Mouse (Mus musculus) hindbrain, embryonic 14.5 days (tissue): ENCODE results near the gene Tubb2a. TPM values are rescaled to one million over a fixed set of nuclear protein-coding genes. Genes with fewer than 3 reads are reported as not detected.

ENCODE experiments used
- ATAC-seq: fragments of 200-750 bp; cut with Nextera tagmentation; 2 replicates; pipeline ENCODE4 v1.8.0; 2017; ENCODE audit warnings: moderate number of reproducible peaks, mild to moderate bottlenecking, moderate TSS enrichment, moderate library complexity; ENCODE audit not compliant: low FRiP score
- DNase-seq: peaks from one replicate; pipeline ENCODE4 v3.0.0-alpha.2; 2015; ENCODE audit warnings: low spot score
- H3K27ac ChIP-seq: fragments of 300-500 bp; sonication (generic); 2 replicates; pipeline ENCODE4 v1.5.1; 2014; ENCODE audit warnings: mild to moderate bottlenecking, moderate library complexity
- H3K27me3 ChIP-seq: fragments of 300-500 bp; sonication (generic); 2 replicates; pipeline ENCODE4 v1.6.1; 2014; ENCODE audit warnings: mild to moderate bottlenecking, low read length, mixed read lengths; ENCODE audit not compliant: control insufficient read depth, insufficient read depth
- H3K36me3 ChIP-seq: fragments of 300-500 bp; sonication (generic); replicated peaks from 2 replicates; pipeline ENCODE4 v1.6.1; 2014; ENCODE audit not compliant: control insufficient read depth, insufficient read depth
- H3K4me1 ChIP-seq: fragments of 300-500 bp; sonication (generic); replicated peaks from 2 replicates; pipeline ENCODE4 v1.6.1; 2014; ENCODE audit warnings: antibody characterized with exemption, low read length, mixed read lengths; ENCODE audit not compliant: control insufficient read depth, insufficient read depth
- H3K4me2 ChIP-seq: fragments of 300-500 bp; sonication (generic); replicated peaks from 2 replicates; pipeline ENCODE4 v1.6.1; 2014; ENCODE audit warnings: mild to moderate bottlenecking, moderate library complexity
- H3K4me3 ChIP-seq: fragments of 300-500 bp; sonication (generic); replicated peaks from 2 replicates; pipeline ENCODE4 v1.5.1; 2014; ENCODE audit warnings: mild to moderate bottlenecking, low read length
- H3K9ac ChIP-seq: fragments of 300-500 bp; sonication (generic); 2 replicates; pipeline ENCODE4 v1.6.1; 2014
- H3K9me3 ChIP-seq: fragments of 300-500 bp; sonication (generic); 2 replicates; pipeline ENCODE4 v1.6.1; 2016; ENCODE audit warnings: low read length; ENCODE audit not compliant: control insufficient read depth
- WGBS: fragments of 180-500 bp; shearing (Covaris S2); extraction: QIAGEN DNeasy Blood & Tissue Kit; methylation state at CpG from one replicate; pipeline ENCODE4 v1.1.7; 2014; 5-methylcytosine and 5-hydroxymethylcytosine counted together
- polyA plus RNA-seq: library from polyadenylated mRNA; unstranded; fragments of >200 nt; fragmentation: Nextera tagmentation; extraction: Ambion mirVana; gene quantifications from 2 replicates; pipeline ENCODE4 v1.2.1, GENCODE M21; 2014

Tubb2a gene
- polyA plus RNA-seq, 1 experiment from 2014 or later: 2,565 TPM

DNA sequence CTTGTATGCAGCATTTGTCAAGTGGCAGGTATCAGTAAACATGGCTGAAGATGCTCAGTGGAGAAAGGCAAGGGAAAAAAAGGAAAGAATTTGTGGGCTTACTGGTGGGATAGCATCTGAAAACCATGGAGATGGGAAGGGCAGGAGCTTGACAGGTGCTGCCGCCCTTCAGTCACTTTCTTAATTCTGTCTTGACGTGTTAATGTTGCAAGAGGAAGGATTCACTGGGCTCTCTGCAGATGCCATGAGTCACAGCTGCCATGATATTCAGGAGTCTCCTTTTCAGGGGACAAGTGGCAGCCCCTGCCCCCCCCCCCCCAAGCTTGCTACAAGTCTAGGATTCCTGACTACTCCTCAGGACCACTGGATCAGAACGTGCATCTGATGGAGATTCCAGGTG lies 34.1 kb upstream of the Tubb2a start:
- ATAC-seq: no peak
- H3K36me3 ChIP-seq: no peaks in the 10 kb centered on the region

DNA sequence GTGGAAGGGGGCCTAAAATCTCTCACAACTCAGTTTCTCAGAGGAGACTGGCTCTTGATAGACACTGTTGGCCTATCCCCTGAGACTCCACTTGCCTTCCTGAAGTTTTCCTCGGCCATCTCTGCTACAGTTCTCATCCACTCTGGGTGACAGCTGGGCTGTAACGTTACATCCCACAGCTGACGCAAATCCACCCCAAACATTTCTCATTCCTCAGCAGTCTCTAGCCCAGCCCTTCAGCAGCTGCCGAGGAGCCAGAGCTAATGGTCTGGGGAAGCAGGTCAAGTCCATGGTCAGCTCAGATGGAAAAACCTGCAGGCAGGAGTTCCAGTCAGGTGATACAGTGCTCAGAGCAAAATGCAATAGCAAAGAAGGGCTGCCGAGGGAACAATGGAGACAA lies 33.2 kb upstream of the Tubb2a start:
- no peak overlapping the region for H3K27ac ChIP-seq
- no peak overlapping the region for H3K4me2 ChIP-seq
- no peaks in the 10 kb centered on the region for H3K27me3 ChIP-seq
- no peaks in the 10 kb centered on the region for H3K36me3 ChIP-seq
- no peaks in the 10 kb centered on the region for H3K4me1 ChIP-seq
- WGBS: 77% methylated on average over 5 of the region's 5 CpGs
- ATAC-seq (no peak), DNase-seq (no peak)
- no peak overlapping the region for H3K4me3 ChIP-seq
- no peaks in the 10 kb centered on the region for H3K9me3 ChIP-seq
- H3K9ac ChIP-seq: no peak overlapping the region

More for the DNA sequence above, 34.1 kb upstream of the Tubb2a start:
- Histone ChIP-seq H3K4me3 (no peak overlapping the region), H3K27ac (no peak overlapping the region), H3K9ac (no peak overlapping the region), H3K4me1 (no peaks in the 10 kb centered on the region), H3K27me3 (no peaks in the 10 kb centered on the region), H3K4me2 (no peak overlapping the region), H3K9me3 (no peaks in the 10 kb centered on the region)
- WGBS: 94% methylated on average over 3 of the region's 3 CpGs
- no peak for DNase-seq

GRCm38 (mm10) chr13:34109677-34110058 lies 31.9 kb upstream of the Tubb2a start:
- no peaks in the 10 kb centered on the region for H3K27me3 ChIP-seq

DNA sequence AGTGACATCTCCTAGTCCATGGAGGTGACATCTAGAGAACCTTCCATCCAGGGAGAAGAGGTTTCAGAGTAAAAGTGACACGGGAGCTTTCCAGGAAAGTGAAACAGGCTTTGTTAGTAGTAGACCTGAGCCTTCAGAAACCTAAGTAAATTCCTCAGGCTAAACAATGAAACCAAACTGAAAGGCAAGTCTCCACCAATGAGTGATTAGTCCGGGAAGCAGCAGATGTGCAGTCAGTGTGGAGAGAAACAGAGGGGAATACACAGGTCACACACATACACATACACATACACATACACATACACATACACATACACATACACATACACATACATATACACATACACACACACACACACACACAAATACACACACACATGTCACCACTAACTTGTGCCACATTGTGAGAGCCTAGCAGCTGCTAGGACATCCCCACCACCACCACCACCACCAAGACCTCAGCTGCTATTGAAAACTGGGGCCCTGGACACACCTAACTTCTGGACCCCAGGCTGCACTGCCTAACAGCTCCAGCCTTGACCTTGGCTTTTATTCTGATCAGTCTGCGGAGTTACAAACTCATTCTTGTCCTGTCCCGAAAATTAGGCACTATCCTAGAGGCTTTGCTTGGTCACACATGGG lies 31.3 kb upstream of the Tubb2a start:
- no peak overlapping the region for H3K9ac ChIP-seq
- no peaks in the 10 kb centered on the region for H3K4me1 ChIP-seq
- DNase-seq (no peak), ATAC-seq (no peak)
- no peak overlapping the region for H3K4me2 ChIP-seq
- no peaks in the 10 kb centered on the region for H3K27me3 ChIP-seq
- WGBS: 76% methylated on average over 4 of the region's 4 CpGs
- H3K36me3 ChIP-seq: no peaks in the 10 kb centered on the region
- H3K27ac ChIP-seq: no peak overlapping the region
- no peak overlapping the region for H3K4me3 ChIP-seq
- no peaks in the 10 kb centered on the region for H3K9me3 ChIP-seq

More at GRCm38 (mm10) chr13:34109677-34110058, 31.9 kb upstream of the Tubb2a start:
- WGBS: 36% methylated on average over 4 of the region's 4 CpGs
- Histone ChIP-seq H3K9me3 (no peaks in the 10 kb centered on the region), H3K4me1 (no peaks in the 10 kb centered on the region), H3K9ac (no peak overlapping the region), H3K4me2 (no peak overlapping the region), H3K4me3 (no peak overlapping the region), H3K27ac (no peak overlapping the region), H3K36me3 (no peaks in the 10 kb centered on the region)
- DNase-seq (no peak), ATAC-seq (no peak)

- H3K4me2 ChIP-seq: no peak overlapping the region
- no peaks in the 10 kb centered on the region for H3K36me3 ChIP-seq
- H3K4me3 ChIP-seq: no peak overlapping the region
- ATAC-seq (no peak), DNase-seq (no peak)
- no peak overlapping the region for H3K27ac ChIP-seq
- no peaks in the 10 kb centered on the region for H3K27me3 ChIP-seq
- WGBS: 90% methylated on average over 1 of the region's 1 CpGs
- H3K9ac ChIP-seq: no peak overlapping the region
- no peaks in the 10 kb centered on the region for H3K9me3 ChIP-seq
- H3K4me1 ChIP-seq: no peaks in the 10 kb centered on the region
These were observed 29.2 kb upstream of the Tubb2a start for GRCm38 (mm10) chr13:34106999-34107398.

GRCm38 (mm10) chr13:34106256-34106655 lies 28.4 kb upstream of the Tubb2a start:
- Histone ChIP-seq H3K27me3 (no peaks in the 10 kb centered on the region), H3K9me3 (no peaks in the 10 kb centered on the region), H3K27ac (no peak overlapping the region), H3K4me2 (no peak overlapping the region), H3K4me3 (no peak overlapping the region), H3K9ac (no peak overlapping the region), H3K36me3 (no peaks in the 10 kb centered on the region), H3K4me1 (no peaks in the 10 kb centered on the region)
- WGBS: 85% methylated on average over 2 of the region's 2 CpGs
- ATAC-seq (no peak), DNase-seq (no peak)

GRCm38 (mm10) chr13:34105364-34105763 lies 27.6 kb upstream of the Tubb2a start:
- ATAC-seq: no peak
- Histone ChIP-seq H3K36me3 (no peaks in the 10 kb centered on the region), H3K27ac (no peak overlapping the region), H3K4me2 (no peak overlapping the region), H3K9ac (no peak overlapping the region), H3K4me1 (no peaks in the 10 kb centered on the region), H3K27me3 (no peaks in the 10 kb centered on the region), H3K4me3 (no peak overlapping the region), H3K9me3 (no peaks in the 10 kb centered on the region)
- DNase-seq: no peak
- 75% methylated on average over 1 of the region's 1 CpGs for WGBS

DNA sequence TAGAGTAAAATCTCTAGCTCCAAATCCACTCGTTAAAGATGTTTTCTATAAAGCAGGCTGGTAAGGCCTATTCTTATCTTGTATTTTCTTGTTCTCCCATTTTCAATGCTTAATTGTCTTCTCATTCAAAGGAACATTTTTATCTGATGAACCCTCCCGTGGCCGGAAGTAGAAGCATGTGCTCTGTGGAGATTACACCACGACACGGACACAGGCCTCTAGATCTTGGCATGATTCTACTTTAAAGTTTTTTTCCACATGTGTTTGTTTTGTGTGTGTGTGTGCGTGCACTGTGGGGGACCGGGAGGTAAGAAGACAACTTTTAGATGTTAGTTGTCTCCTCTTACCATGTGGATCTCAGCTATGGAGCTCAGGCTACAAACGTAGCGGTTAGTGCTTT lies 24.1 kb upstream of the Tubb2a start:
- Histone ChIP-seq H3K27ac (no peak overlapping the region), H3K27me3 (no peaks in the 10 kb centered on the region), H3K9me3 (no peaks in the 10 kb centered on the region), H3K9ac (no peak overlapping the region), H3K36me3 (no peaks in the 10 kb centered on the region), H3K4me1 (no peaks in the 10 kb centered on the region), H3K4me2 (no peak overlapping the region), H3K4me3 (no peak overlapping the region)
- WGBS: 83% methylated on average over 9 of the region's 9 CpGs
- ATAC-seq (no peak), DNase-seq (no peak)

GRCm38 (mm10) chr13:34101247-34101646 lies 23.4 kb upstream of the Tubb2a start:
- WGBS: 95% methylated on average over 10 of the region's 10 CpGs
- DNase-seq (no peak), ATAC-seq (no peak)
- no peak overlapping the region for H3K27ac ChIP-seq
- H3K9ac ChIP-seq: no peak overlapping the region
- H3K4me1 ChIP-seq: peaks cover 6% of the 10 kb centered on the region
- no peak overlapping the region for H3K4me3 ChIP-seq
- H3K27me3 ChIP-seq: no peaks in the 10 kb centered on the region
- no peaks in the 10 kb centered on the region for H3K36me3 ChIP-seq
- H3K4me2 ChIP-seq: no peak overlapping the region
- H3K9me3 ChIP-seq: no peaks in the 10 kb centered on the region

GRCm38 (mm10) chr13:34100733-34101132 lies 22.9 kb upstream of the Tubb2a start:
- Histone ChIP-seq H3K27ac (0 out of 2 replicates have a peak overlapping the region, but pooled peaks have one; percentile 29), H3K4me1 (peaks cover 11% of the 10 kb centered on the region), H3K4me3 (no peak overlapping the region), H3K27me3 (no peaks in the 10 kb centered on the region), H3K36me3 (no peaks in the 10 kb centered on the region), H3K9ac (no peak overlapping the region), H3K4me2 (no peak overlapping the region), H3K9me3 (no peaks in the 10 kb centered on the region)
- no peak for DNase-seq
- no peak for ATAC-seq
- WGBS: 85% methylated on average over 3 of the region's 3 CpGs
